Mouse (Mus musculus) stomach, embryonic 16.5 days (tissue): ENCODE measurements around the gene Vmn1r170. TPM values are rescaled to one million over a fixed set of nuclear protein-coding genes. Genes with fewer than 3 reads are reported as not detected.
"Not testable (repeated sequence)": the region's sequence is repeated elsewhere in the genome, so short reads cannot be mapped to it uniquely, and the experiment has no call there.

ENCODE experiments used
- ATAC-seq: fragments of 200-750 bp; cut with Nextera tagmentation; 2 replicates; pipeline ENCODE4 v1.8.0; 2017; ENCODE audit warnings: moderate number of reproducible peaks, moderate TSS enrichment; ENCODE audit not compliant: insufficient read depth, low FRiP score
- H3K27ac ChIP-seq: fragments of 300-500 bp; sonication (generic); 2 replicates; pipeline ENCODE4 v1.5.1; 2014; ENCODE audit warnings: low read length
- H3K27me3 ChIP-seq: fragments of 300-500 bp; sonication (generic); 2 replicates; pipeline ENCODE4 v1.6.1; 2014; ENCODE audit warnings: low read length, control low read depth, mixed read lengths; ENCODE audit not compliant: control insufficient read depth, insufficient read depth
- H3K36me3 ChIP-seq: fragments of 300-500 bp; sonication (generic); 2 replicates; pipeline ENCODE4 v1.6.1; 2014; ENCODE audit warnings: low read length; ENCODE audit not compliant: control insufficient read depth, insufficient read depth
- H3K4me1 ChIP-seq: fragments of 300-500 bp; sonication (generic); 2 replicates; pipeline ENCODE4 v1.6.1; 2014; ENCODE audit warnings: low read length, control low read depth, mixed read lengths; ENCODE audit not compliant: control insufficient read depth, insufficient read depth
- H3K4me2 ChIP-seq: fragments of 300-500 bp; sonication (generic); 2 replicates; pipeline ENCODE4 v1.6.1; 2014; ENCODE audit warnings: low read depth, low read length, mixed read lengths
- H3K4me3 ChIP-seq: fragments of 300-500 bp; sonication (generic); replicated peaks from 2 replicates; pipeline ENCODE4 v1.5.1; 2014; ENCODE audit warnings: mild to moderate bottlenecking, low read length
- H3K9ac ChIP-seq: fragments of 300-500 bp; sonication (generic); 2 replicates; pipeline ENCODE4 v1.6.1; 2014; ENCODE audit warnings: low read length
- H3K9me3 ChIP-seq: fragments of 300-500 bp; sonication (generic); replicated peaks from 2 replicates; pipeline ENCODE4 v1.6.1; 2016; ENCODE audit warnings: low read length, control low read depth; ENCODE audit not compliant: control insufficient read depth
- WGBS: fragments of 180-500 bp; shearing (Covaris S2); extraction: QIAGEN DNeasy Blood & Tissue Kit; methylation state at CpG from one replicate; pipeline ENCODE4 v1.1.7; 2014; 5-methylcytosine and 5-hydroxymethylcytosine counted together
- polyA plus RNA-seq: library from polyadenylated mRNA; unstranded; fragments of >200 nt; fragmentation: Nextera tagmentation; extraction: Ambion mirVana; gene quantifications from 2 replicates; pipeline ENCODE4 v1.2.1, GENCODE M21; 2015

The Vmn1r170 gene
- not detected in 2 replicates for polyA plus RNA-seq

DNA sequence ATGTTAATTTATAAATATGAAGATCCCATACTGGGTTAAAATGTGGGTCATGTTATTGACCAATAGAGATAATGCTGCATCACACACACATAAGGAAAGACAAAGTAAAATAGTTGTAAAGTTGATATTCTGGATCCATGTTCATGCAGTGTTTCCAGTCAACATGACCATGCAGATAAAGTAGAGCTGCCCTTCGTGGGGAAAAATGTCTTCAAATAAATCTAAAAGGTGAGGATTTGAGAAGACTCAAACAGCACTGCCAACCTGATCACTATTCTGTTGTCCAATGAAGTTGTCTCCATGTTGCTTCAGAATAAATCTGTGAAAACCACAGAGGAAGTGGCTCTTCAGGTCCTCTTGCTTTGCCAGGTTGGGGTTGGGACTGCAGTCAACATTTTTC, at the start of gene Vmn1r170:
TSS of gene Vmn1r170 (plus strand) at position 301 of the 400 bp plus-strand sequence.
- H3K4me2 ChIP-seq, H3K27me3 ChIP-seq, ATAC-seq, H3K4me3 ChIP-seq, H3K4me1 ChIP-seq, H3K9me3 ChIP-seq, H3K27ac ChIP-seq, H3K36me3 ChIP-seq, H3K9ac ChIP-seq: not testable (repeated sequence)
- WGBS = 29% methylated on average over 1 of the region's 1 CpGs

- not testable (repeated sequence) for ATAC-seq, H3K9ac ChIP-seq, H3K27ac ChIP-seq, H3K36me3 ChIP-seq, H3K4me1 ChIP-seq, H3K9me3 ChIP-seq, H3K4me3 ChIP-seq, H3K27me3 ChIP-seq, H3K4me2 ChIP-seq
- 67% methylated on average over 1 of the region's 2 CpGs for WGBS
Observed at GRCm38 (mm10) chr7:23575226-23575625, 30.7 kb upstream of the Vmn1r170 start, which contains the start of gene Vmn1r169. TSS of gene Vmn1r169 (plus strand) at chr7:23575526.

- H3K27ac ChIP-seq = no peak within 1 kb of the TSS
- no peak within 1 kb of the TSS for H3K4me2 ChIP-seq
- no peaks in the 10 kb centered on the region for H3K27me3 ChIP-seq
- no peaks in the 10 kb centered on the region for H3K36me3 ChIP-seq
- no peaks in the 10 kb centered on the region for H3K4me1 ChIP-seq
- H3K9ac ChIP-seq = no peak within 1 kb of the TSS
- no peak for ATAC-seq
- no peaks in the 10 kb centered on the region for H3K9me3 ChIP-seq
- no peak within 1 kb of the TSS for H3K4me3 ChIP-seq
Observed at GRCm38 (mm10) chr7:23630422-23630821, 24.4 kb downstream of the Vmn1r170 start, which contains the start of gene Vmn1r171. TSS of gene Vmn1r171 (plus strand) at chr7:23630722.

Other genes with a start within 250 kb of the Vmn1r170 start
- gene Nlrp5, start 220.3 kb upstream of the Vmn1r170 start, polyA plus RNA-seq = not detected in 2 replicates
- gene Vmn1r167, start 99.0 kb upstream of the Vmn1r170 start, polyA plus RNA-seq = not detected in 2 replicates
- not detected in 2 replicates for gene Vmn1r168, start 66.4 kb upstream of the Vmn1r170 start, polyA plus RNA-seq
- not detected in 2 replicates for gene Vmn1r169, start 30.6 kb upstream of the Vmn1r170 start, polyA plus RNA-seq
- gene Vmn1r171, start 24.5 kb downstream of the Vmn1r170 start, polyA plus RNA-seq = not detected in 2 replicates
- not detected in 2 replicates for gene Vmn1r172, start 52.1 kb downstream of the Vmn1r170 start, polyA plus RNA-seq
- gene Vmn1r173, start 94.5 kb downstream of the Vmn1r170 start, polyA plus RNA-seq = not detected in 2 replicates
- gene Vmn1r174, start 146.1 kb downstream of the Vmn1r170 start, polyA plus RNA-seq = not detected in 2 replicates
- gene Vmn1r175, start 204.5 kb downstream of the Vmn1r170 start, polyA plus RNA-seq = not detected in 2 replicates
- not detected in 2 replicates for gene Vmn1r176, start 231.2 kb downstream of the Vmn1r170 start, polyA plus RNA-seq